Mouse (Mus musculus) left cerebral cortex, adult 2 months (tissue): ENCODE measurements at regions not wholly inside any gene's neighbourhood (a gene's known extent, or its start where the extent isn't known, plus 50 kb on each side); places are given as distances from the start of the nearest gene placed in this dataset.

Experiments used
- DNase-seq, 2 experiments: peaks; one replicate each; pipeline ENCODE4 v3.0.0; 2021 to 2022; ENCODE audit warnings: low spot score in 2 of 2, mixed read lengths in 1 of 2; ENCODE audit errors: extremely low spot score in 1 of 2
- H3K27ac ChIP-seq: fragments of 200-600 bp; 2 replicates; pipeline ENCODE4 v1.8.1; 2022
- H3K4me3 ChIP-seq: fragments of 200-600 bp; 2 replicates; pipeline ENCODE4 v1.8.1; 2022
- CTCF ChIP-seq: fragments of 200-600 bp; IDR thresholded peaks from 2 replicates; pipeline ENCODE4 v1.8.1; 2022; ENCODE audit warnings: antibody characterized with exemption, mild to moderate bottlenecking, moderate library complexity
- intact Hi-C: fragments of 180-260 bp; cut with DNase I; formaldehyde crosslinking; loops from one replicate; pipeline ENCODE4 v1.15.1; 2025

DNA sequence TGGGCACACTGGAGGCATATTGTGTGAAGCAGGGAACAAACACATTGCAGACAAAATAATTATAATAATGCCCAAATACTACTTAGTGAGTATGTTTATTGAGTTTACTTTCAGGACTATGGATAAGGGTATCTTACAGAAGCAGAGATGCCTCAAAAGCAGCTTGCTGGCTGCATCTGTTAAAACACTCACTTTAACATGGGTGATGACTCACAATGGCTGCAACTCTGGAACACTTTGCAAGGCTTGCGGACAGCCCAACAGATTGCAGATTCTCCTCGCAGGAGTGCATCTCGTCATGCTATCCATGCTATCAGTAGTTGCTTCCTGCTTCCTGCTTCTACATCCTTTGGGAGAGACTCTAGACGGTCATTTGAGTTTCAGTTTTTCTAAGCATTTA lies 373.2 kb upstream of the Arpp21 start:
- no peak overlapping the region for H3K4me3 ChIP-seq
- intact Hi-C loops, result no loop called here
- no peak overlapping the region for H3K27ac ChIP-seq
- TF ChIP-seq CTCF, result no peak
- peak; percentile 13 to 32 for DNase-seq

GRCm38 (mm10) chr9:112607221-112607620 lies 371.5 kb upstream of the Arpp21 start:
- H3K27ac ChIP-seq, result no peak overlapping the region
- intact Hi-C loops, result no loop called here
- no peak for TF ChIP-seq CTCF
- H3K4me3 ChIP-seq, result no peak overlapping the region
- DNase-seq, result no peak

DNA sequence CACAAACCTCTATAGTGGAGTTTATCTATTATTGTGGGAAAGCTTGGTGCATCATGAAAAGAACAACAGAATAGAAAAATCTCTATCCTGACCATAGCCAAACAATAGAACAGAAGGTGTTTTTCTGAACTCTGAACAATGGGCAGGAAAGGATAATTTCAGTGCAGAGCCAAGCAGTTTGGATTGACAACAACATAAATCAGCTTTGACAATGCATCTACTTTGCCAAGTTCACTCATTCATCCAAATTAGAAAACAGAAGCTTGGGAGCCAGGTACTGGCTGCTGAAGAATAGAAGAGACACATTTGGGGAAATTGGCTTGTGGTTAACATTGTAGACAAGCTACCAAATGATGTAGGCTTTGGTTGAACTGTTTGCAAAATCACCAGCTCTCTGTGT lies 360.0 kb upstream of the Arpp21 start:
- TF ChIP-seq CTCF, result no peak
- Histone ChIP-seq H3K27ac (no peak overlapping the region), H3K4me3 (no peak overlapping the region)
- intact Hi-C loops, result no loop called here
- no peak for DNase-seq

- Histone ChIP-seq H3K27ac (no peak overlapping the region), H3K4me3 (no peak overlapping the region)
- intact Hi-C loops, result no loop called here
- no peak for DNase-seq
- TF ChIP-seq CTCF, result no peak
These were observed 354.5 kb upstream of the Arpp21 start for GRCm38 (mm10) chr9:112590241-112590640.

DNA sequence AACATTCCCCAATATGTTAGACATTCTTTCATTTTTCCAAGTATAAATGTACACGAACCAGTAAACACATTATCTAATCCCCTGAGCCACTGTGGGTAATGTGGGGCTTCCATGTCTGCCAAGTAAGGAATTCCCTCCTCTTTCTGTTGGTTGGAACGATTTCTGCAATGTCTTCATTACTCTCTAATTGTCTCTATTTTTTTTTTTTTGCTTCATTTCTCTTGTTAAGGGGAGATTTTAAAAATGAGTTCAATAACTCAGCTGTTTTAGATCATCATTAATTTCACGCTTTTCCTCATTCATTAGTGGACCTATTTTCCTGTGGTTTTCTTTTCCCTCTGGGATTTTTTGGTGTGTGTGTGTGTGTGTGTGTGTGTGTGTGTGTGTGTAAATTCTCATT lies 337.6 kb upstream of the Arpp21 start:
- H3K4me3 ChIP-seq, result no peak overlapping the region
- no peak overlapping the region for H3K27ac ChIP-seq
- DNase-seq, result no peak
- intact Hi-C loops, result no loop called here
- TF ChIP-seq CTCF, result no peak

DNA sequence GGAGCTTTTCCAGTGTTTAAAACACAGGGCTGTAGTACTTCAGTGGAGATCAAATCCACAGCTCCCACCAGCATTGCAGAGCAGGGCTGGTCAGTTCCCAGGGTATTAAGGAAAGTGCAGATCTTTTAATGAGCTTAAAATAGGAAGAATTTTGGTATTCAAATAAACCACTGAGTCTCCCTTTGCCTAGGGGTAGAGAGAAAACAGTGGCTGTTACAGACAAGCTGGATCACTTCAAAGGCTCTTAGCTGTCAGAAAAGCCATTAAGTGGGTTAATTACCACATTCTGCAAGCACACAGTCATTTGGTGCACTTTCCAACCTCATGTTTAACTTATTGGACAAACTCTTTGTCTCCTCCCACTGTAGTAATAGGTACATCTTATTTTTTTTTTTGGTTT lies 325.6 kb upstream of the Arpp21 start:
- no peak overlapping the region for H3K4me3 ChIP-seq
- H3K27ac ChIP-seq, result no peak overlapping the region
- TF ChIP-seq CTCF, result no peak
- no peak for DNase-seq
- intact Hi-C loops, result no loop called here

GRCm38 (mm10) chr9:112560226-112560625 lies 324.5 kb upstream of the Arpp21 start:
- H3K4me3 ChIP-seq, result no peak overlapping the region
- TF ChIP-seq CTCF, result no peak
- H3K27ac ChIP-seq, result no peak overlapping the region
- DNase-seq, result no peak
- intact Hi-C loops, result no loop called here

GRCm38 (mm10) chr9:112537924-112538323 lies 302.2 kb upstream of the Arpp21 start:
- DNase-seq, result no peak
- Histone ChIP-seq H3K4me3 (no peak overlapping the region), H3K27ac (no peak overlapping the region)
- TF ChIP-seq CTCF, result no peak
- intact Hi-C loops, result no loop called here

DNA sequence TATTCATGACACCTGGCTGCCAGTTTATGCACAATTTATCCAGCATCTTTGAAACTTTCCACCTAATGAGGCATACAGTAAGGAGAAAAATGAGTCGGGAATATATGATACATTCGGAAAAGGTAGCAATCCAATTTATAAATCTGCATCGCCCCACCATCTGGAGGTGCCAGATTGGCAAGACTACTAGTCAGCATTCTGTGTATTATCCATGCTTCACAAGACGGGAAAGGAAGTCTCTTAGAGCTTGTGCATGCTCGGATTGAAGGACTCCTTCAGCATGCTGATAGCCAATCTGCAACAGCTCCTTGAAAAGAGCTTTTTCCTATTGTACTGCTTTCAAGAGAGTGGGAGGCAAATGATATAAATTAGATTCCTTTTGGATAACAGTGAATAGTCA lies 289.6 kb upstream of the Arpp21 start:
- no peak overlapping the region for H3K4me3 ChIP-seq
- intact Hi-C loops, result no loop called here
- no peak overlapping the region for H3K27ac ChIP-seq
- no peak for DNase-seq
- no peak for TF ChIP-seq CTCF

GRCm38 (mm10) chr9:112523251-112523650 lies 287.5 kb upstream of the Arpp21 start:
- TF ChIP-seq CTCF, result no peak
- no peak for DNase-seq
- intact Hi-C loops, result no loop called here
- Histone ChIP-seq H3K27ac (no peak overlapping the region), H3K4me3 (no peak overlapping the region)

DNA sequence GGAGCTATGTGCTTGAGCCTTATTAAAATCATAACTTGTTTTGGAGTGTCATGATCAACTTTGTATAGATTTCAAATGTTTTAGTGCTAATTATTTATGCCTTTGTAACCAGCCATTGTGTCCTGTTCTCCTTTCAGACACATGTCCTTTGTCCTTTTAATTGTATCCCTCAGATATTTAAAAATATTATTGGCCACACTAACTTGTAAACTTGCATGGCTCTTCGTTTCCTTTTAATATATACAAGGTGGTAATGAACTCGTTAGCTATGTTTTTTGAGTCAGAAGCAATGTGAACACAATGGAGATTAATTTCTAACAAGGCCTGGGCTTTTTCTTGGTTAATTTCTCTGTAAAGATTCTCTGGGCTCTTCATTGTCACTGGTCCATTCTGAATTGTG lies 275.0 kb upstream of the Arpp21 start:
- TF ChIP-seq CTCF, result no peak
- DNase-seq, result no peak
- Histone ChIP-seq H3K4me3 (no peak overlapping the region), H3K27ac (no peak overlapping the region)
- intact Hi-C loops, result no loop called here

DNA sequence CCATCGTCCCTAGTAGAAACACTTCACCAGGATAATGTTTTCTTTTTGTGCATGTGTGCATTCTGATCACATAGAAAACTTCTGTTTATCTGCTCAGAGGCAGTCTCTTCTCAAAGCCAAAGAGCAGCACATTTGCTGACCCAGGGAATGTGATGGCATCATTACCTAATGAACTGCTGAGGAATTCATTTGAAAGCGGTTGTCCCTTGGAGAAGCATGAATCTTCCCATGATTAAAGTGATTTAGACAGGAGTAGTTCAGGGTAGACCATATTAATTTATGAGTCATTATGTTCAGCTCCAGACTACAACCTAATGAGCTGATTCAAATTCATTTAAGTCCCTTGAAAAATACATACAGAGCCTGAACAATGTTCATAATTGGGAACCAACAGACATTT lies 271.1 kb upstream of the Arpp21 start:
- no peak for DNase-seq
- Histone ChIP-seq H3K27ac (no peak overlapping the region), H3K4me3 (no peak overlapping the region)
- no peak for TF ChIP-seq CTCF
- intact Hi-C loops, result no loop called here

GRCm38 (mm10) chr9:112498676-112499075 lies 262.9 kb upstream of the Arpp21 start:
- Histone ChIP-seq H3K27ac (peak overlapping the region; percentile 38), H3K4me3 (no peak overlapping the region)
- no peak for TF ChIP-seq CTCF
- intact Hi-C loops, result no loop called here
- no peak for DNase-seq
